Mouse (Mus musculus) midbrain, embryonic 10.5 days (tissue): ENCODE measurements around the gene Sirt2. TPM values are rescaled to one million over a fixed set of nuclear protein-coding genes. Genes with fewer than 3 reads are reported as not detected.
A peak's percentile ranks its signal among the peaks of the same experiment; 100 is the strongest.

Source experiments
- DNase-seq: peaks from one replicate; pipeline ENCODE4 v3.0.0-alpha.2; 2017; ENCODE audit warnings: low spot score
- H3K27ac ChIP-seq: fragments of 300-500 bp; sonication (generic); replicated peaks from 2 replicates; pipeline ENCODE4 v1.5.1; 2016; ENCODE audit warnings: mild to moderate bottlenecking
- H3K27me3 ChIP-seq: fragments of 300-500 bp; sonication (generic); 2 replicates; pipeline ENCODE4 v1.6.1; 2016; ENCODE audit warnings: low read depth, mild to moderate bottlenecking; ENCODE audit not compliant: poor library complexity, severe bottlenecking
- H3K36me3 ChIP-seq: fragments of 300-500 bp; sonication (generic); 2 replicates; pipeline ENCODE4 v1.6.1; 2016; ENCODE audit warnings: mild to moderate bottlenecking, moderate library complexity
- H3K4me1 ChIP-seq: fragments of 300-500 bp; sonication (generic); 2 replicates; pipeline ENCODE4 v1.6.1; 2016
- H3K4me3 ChIP-seq: fragments of 300-500 bp; sonication (generic); 2 replicates; pipeline ENCODE4 v1.5.1; 2016; ENCODE audit warnings: mild to moderate bottlenecking, moderate library complexity
- H3K9me3 ChIP-seq: fragments of 300-500 bp; sonication (generic); replicated peaks from 2 replicates; pipeline ENCODE4 v1.6.1; 2016; ENCODE audit warnings: mild to moderate bottlenecking
- WGBS: fragments of 180-500 bp; shearing (Covaris S2); methylation state at CpG from one replicate; pipeline ENCODE4 v1.1.7; 2016; 5-methylcytosine and 5-hydroxymethylcytosine counted together
- polyA plus RNA-seq: library from polyadenylated mRNA; unstranded; fragments of >200 nt; fragmentation: Nextera tagmentation; extraction: Ambion mirVana; gene quantifications from 2 replicates; pipeline ENCODE4 v1.2.1, GENCODE M21; 2016

The Sirt2 gene
- polyA plus RNA-seq, 1 experiment from 2014 or later = 62.7 TPM

DNA sequence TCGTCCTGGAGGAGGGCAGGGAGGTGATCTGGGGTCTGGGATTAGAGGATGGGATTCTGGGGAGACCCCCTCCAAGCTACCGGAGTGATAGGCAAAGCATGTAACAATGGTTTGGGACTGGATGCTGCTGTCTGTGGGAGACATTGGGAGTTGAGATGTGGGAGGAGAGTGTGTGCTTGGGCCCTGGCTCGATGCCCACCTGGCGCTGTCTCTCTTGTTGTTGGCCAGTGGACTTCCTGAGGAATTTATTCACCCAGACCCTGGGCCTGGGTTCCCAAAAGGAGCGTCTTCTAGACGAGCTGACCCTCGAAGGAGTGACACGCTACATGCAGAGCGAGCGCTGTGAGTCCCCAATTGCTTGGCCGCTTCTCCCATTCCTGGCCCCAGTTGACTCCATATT, 5.3 kb downstream of the Sirt2 start:
- H3K27me3 ChIP-seq = no peaks in the 10 kb centered on the region
- H3K4me3 ChIP-seq = no peak overlapping the region
- no peak overlapping the region for H3K27ac ChIP-seq
- peaks cover 28% of the 10 kb centered on the region for H3K4me1 ChIP-seq
- peaks cover 27% of the 10 kb centered on the region for H3K36me3 ChIP-seq
- H3K9me3 ChIP-seq = no peaks in the 10 kb centered on the region
- 92% methylated on average over 11 of the region's 11 CpGs for WGBS
- no peak for DNase-seq

DNA sequence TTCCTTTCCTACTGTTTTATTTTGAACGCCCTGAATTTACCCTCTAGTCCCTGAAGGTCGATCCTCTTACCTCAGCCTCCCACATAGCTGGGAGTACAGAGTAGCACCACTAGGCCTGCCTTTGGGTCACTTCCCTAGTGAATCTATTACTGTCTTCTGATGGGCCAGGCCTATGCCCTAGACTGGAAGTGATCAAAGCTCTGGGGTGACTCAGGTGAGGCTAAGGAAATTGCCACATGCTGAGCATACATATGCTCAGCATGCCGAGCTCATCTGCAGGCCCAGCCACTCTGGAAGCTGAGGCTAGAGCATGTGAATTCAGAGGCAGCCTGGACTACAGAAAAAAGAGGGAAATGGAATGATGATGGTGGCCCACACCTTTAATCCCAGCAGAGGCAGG, 6.6 kb downstream of the Sirt2 start:
- no peak for DNase-seq
- Histone ChIP-seq H3K9me3 (no peaks in the 10 kb centered on the region), H3K4me3 (no peak overlapping the region), H3K27me3 (no peaks in the 10 kb centered on the region), H3K27ac (no peak overlapping the region), H3K4me1 (peaks cover 17% of the 10 kb centered on the region), H3K36me3 (peaks cover 31% of the 10 kb centered on the region)
- WGBS = 82% methylated on average over 3 of the region's 3 CpGs

DNA sequence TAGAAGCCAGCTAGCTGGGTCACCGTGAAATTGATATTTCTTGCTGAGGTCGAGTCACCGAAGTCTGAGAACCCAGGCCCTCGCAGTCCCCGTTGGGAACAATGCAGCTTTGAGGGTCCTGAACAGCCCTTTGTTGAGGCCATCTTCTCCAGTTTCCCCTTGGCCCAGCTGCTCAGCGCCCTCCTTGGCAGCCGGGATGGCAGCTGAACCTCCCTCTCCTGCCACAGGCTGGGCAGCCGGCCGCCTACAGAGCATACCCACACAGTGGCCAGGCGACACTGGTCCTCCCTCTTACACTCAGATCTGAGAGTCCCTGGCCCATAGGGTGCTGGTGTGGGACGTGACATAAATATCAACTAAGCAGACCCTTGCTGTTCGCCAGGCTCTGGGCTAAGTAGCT, 7.6 kb downstream of the Sirt2 start:
- H3K36me3 ChIP-seq = peaks cover 31% of the 10 kb centered on the region
- no peak overlapping the region for H3K4me3 ChIP-seq
- H3K27ac ChIP-seq = peak overlapping the region; percentile 52; the same call in 1 of the 2 replicates
- 81% methylated on average over 12 of the region's 12 CpGs for WGBS
- peaks cover 11% of the 10 kb centered on the region for H3K4me1 ChIP-seq
- DNase-seq = no peak
- H3K9me3 ChIP-seq = no peaks in the 10 kb centered on the region
- no peaks in the 10 kb centered on the region for H3K27me3 ChIP-seq

DNA sequence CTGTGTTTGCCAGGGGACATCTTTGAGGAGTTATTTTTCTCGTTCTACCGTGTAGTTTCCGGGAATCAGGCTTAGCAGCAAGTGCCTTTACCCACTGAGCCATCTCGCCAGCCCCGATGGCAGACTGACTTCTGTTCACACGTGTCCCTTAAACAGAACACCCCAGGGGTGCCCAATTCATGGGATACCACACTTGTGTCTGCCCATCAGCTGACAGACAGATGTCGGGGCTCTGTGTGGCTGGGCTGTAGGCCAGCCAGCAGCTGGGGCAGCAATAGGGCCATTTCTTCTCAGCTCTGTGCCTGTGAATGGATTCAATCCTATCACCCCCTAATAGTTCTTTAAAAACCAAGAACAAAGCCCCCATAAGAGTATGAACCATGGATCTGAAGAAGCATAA, 8.6 kb downstream of the Sirt2 start:
- no peaks in the 10 kb centered on the region for H3K27me3 ChIP-seq
- WGBS = 93% methylated on average over 7 of the region's 7 CpGs
- no peaks in the 10 kb centered on the region for H3K9me3 ChIP-seq
- no peak for DNase-seq
- peaks cover 9% of the 10 kb centered on the region for H3K4me1 ChIP-seq
- peaks cover 31% of the 10 kb centered on the region for H3K36me3 ChIP-seq
- no peak overlapping the region for H3K27ac ChIP-seq
- H3K4me3 ChIP-seq = no peak overlapping the region

DNA sequence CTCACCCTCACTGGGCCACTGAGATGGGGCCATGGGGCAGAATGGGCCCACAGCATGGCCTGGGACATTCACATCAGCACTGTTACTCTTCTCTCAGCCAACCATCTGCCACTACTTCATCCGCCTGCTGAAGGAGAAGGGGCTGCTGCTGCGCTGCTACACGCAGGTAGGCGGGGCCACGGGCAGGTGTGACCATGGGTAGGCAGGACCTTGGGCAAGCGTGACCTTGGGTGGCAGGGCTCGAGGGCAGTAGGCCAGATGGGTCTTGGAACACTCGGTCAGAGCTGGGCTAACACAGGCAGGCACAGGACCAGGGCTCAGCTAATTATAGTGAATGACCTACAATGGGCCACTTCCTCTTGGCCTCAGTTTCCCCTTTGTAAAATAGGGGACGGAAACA, 12.3 kb downstream of the Sirt2 start:
- Histone ChIP-seq H3K36me3 (peaks cover 26% of the 10 kb centered on the region), H3K4me1 (peaks cover 19% of the 10 kb centered on the region), H3K27ac (no peak overlapping the region), H3K9me3 (no peaks in the 10 kb centered on the region), H3K4me3 (no peak overlapping the region), H3K27me3 (no peaks in the 10 kb centered on the region)
- no peak for DNase-seq
- WGBS = 84% methylated on average over 9 of the region's 9 CpGs

DNA sequence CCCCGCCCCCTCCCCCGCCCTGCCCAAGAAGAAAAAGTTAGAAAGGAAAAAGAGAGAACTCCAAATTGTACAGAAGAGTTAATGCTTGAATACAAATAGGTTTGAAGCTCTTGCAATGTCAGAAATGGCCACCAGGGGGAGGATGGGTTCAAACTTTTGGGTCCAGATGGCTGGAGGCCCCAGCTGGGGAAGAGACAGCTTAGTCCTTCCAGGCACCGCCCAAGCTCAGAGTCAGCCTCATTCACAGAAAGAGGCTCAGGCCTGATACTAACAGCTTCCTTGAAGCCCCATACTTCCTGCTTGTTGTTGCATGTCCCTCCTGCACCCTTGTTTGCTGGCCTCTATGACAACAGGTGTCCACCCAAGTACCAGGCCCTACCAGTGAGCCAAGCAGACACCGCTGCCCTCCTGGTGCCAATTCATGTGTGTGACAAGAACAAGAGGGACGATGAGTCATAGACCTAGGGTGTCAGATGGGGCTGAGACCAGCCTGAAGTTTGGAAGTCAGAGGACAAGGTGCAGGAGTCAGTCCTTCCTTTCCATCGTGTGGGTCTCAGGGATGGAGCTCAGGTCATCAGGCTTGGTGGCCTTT, 13.6 kb downstream of the Sirt2 start:
- no peaks in the 10 kb centered on the region for H3K9me3 ChIP-seq
- DNase-seq = peak; percentile 84
- WGBS = 48% methylated on average over 6 of the region's 6 CpGs
- no peak overlapping the region for H3K4me3 ChIP-seq
- peak overlapping the region; percentile 66 for H3K27ac ChIP-seq
- no peaks in the 10 kb centered on the region for H3K27me3 ChIP-seq
- H3K36me3 ChIP-seq = peaks cover 22% of the 10 kb centered on the region
- peaks cover 22% of the 10 kb centered on the region for H3K4me1 ChIP-seq

DNA sequence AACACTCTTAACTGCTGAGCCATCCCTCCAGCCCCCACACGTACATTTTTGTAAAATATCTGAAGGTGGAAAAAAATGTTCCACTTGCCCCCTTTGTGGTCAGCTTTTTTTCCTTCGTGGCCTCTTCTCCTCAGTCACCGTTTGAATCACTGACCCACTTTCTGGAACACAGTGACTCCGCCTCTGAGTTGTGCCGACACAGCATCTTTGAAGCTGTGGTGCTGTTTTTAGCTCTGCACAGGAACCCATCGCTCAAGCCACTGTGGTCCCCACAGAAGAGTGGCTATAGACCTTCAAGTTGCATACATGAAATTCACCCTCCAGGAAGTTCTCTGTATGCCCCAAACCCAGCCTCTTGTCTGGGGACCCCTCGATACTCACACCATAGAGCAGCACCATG, 14.3 kb downstream of the Sirt2 start:
- Histone ChIP-seq H3K27ac (peak overlapping the region; percentile 66; the same call in 1 of the 2 replicates), H3K27me3 (no peaks in the 10 kb centered on the region), H3K4me3 (no peak overlapping the region), H3K4me1 (peaks cover 22% of the 10 kb centered on the region), H3K36me3 (peaks cover 28% of the 10 kb centered on the region), H3K9me3 (no peaks in the 10 kb centered on the region)
- WGBS = 87% methylated on average over 7 of the region's 7 CpGs
- DNase-seq = no peak

DNA sequence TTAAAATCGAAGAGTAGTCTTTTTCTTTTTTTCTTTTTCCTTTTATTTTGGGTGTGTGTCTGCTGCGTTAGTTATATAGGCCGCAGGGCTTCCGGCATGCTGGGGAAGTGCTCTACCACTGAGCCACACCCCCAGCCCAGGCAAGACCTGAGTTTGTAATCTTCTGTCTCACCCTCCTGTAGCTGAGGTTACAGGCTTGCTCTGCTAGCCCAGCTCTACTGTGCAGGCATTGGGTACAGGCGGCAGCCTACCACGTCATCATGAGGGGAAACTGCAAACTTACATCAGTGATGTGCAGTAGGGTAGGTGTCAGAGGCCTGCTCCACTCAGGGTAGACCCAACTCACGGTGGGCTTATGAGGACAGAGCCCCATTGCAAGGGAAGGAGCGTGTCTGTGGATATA, 14.7 kb downstream of the Sirt2 start:
- 92% methylated on average over 8 of the region's 8 CpGs for WGBS
- no peak for DNase-seq
- no peaks in the 10 kb centered on the region for H3K9me3 ChIP-seq

DNA sequence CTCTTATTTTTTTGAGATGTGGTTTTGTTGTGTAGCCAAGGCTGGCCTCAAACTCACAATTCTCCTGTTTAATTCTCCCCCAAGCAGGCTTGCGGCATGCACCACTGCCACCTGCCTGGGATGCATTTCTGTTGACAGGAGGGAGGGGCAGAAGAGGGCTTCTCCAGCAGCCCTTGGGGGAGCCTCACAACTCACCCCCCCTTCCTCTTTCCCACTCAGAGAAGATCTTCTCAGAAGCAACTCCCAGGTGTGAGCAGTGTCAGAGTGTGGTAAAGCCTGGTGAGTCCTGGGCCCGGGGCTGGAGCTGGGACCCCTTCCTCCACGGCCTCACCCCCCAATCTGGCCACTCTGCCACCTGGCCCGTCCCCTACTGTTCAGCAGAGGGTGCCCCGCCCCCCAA, 18.6 kb downstream of the Sirt2 start:
- peaks cover 33% of the 10 kb centered on the region for H3K36me3 ChIP-seq
- no peaks in the 10 kb centered on the region for H3K9me3 ChIP-seq
- WGBS = 79% methylated on average over 5 of the region's 5 CpGs
- H3K4me3 ChIP-seq = no peak overlapping the region
- DNase-seq = no peak
- no peak overlapping the region for H3K27ac ChIP-seq
- H3K27me3 ChIP-seq = no peaks in the 10 kb centered on the region
- peaks cover 22% of the 10 kb centered on the region for H3K4me1 ChIP-seq

More for the DNA sequence above, 14.7 kb downstream of the Sirt2 start:
- peaks cover 32% of the 10 kb centered on the region for H3K36me3 ChIP-seq
- peaks cover 22% of the 10 kb centered on the region for H3K4me1 ChIP-seq
- H3K4me3 ChIP-seq = no peak overlapping the region
- H3K27me3 ChIP-seq = no peaks in the 10 kb centered on the region
- H3K27ac ChIP-seq = 0 out of 2 replicates have a peak overlapping the region, but pooled peaks have one; percentile 13

DNA sequence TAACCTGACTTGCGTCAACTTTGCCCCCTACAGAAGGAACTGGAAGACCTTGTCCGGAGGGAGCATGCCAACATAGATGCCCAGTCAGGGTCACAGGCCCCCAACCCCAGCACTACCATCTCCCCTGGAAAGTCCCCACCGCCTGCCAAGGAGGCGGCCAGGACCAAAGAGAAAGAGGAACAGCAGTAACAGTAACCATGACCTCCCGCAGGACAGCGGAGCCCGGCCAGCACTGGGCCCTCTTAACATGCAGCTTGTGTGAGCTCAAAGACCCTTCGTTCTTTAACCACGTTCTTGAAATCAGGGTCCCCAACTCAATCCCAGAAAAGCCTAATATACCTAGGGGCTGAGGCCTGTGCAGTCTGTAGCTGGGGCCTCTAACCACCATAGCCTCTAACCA, 21.3 kb downstream of the Sirt2 start:
- no peak overlapping the region for H3K4me3 ChIP-seq
- DNase-seq = no peak
- WGBS = 93% methylated on average over 9 of the region's 9 CpGs
- H3K27ac ChIP-seq = no peak overlapping the region
- H3K36me3 ChIP-seq = peaks cover 29% of the 10 kb centered on the region
- H3K27me3 ChIP-seq = no peaks in the 10 kb centered on the region
- no peaks in the 10 kb centered on the region for H3K9me3 ChIP-seq
- H3K4me1 ChIP-seq = peaks cover 21% of the 10 kb centered on the region

DNA sequence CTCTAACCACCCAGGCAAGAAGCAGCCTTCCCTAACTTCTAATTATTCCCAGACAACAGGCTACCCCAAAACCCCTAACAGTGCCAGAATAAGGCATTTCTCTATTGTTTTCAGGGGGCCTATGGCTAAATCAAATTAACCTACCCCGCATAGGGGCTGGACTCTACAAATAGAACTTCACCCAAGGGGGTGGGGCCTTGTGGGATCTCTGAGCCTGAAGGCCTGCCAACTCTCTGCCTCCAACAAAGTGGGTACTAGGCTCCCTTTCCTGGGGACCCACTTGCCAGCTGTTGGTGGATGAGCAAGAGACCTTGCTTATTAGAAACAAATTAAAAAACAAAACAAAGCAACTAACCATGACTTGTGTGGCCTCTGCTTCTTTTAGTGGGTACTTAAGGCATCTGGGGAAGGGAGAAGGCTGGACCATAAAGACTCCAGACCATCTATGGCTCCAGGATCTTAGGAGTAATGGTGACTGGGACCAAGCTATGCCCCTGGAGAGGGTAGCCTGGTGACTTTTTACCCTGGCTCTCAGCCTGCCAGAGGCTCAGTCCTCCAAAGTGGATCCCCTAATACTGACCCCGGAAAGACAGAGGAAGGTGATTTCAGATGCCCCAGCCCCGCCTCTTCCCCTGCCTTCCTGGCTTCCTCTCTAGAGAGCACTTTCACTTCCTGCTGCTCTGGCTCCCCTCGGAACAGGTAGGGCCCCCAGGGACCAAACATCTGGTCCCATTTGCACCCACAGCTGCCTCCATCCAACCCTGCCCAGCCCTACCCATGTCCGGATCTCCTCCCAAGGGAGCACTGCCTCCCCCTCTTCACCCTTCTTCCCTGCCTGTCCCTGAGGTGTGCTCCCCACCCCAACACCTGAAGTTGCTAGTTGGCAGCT, 22.0 kb downstream of the Sirt2 start, which contains the start of gene Rinl:
TSS of gene Rinl (plus strand) at position 663 of the 889 bp plus-strand sequence.
- H3K27me3 ChIP-seq = no peaks in the 10 kb centered on the region
- H3K36me3 ChIP-seq = peaks cover 24% of the 10 kb centered on the region
- peaks cover 19% of the 10 kb centered on the region for H3K4me1 ChIP-seq
- no peak for DNase-seq
- H3K27ac ChIP-seq = no peak within 1 kb of the TSS
- H3K9me3 ChIP-seq = no peaks in the 10 kb centered on the region
- H3K4me3 ChIP-seq = no peak within 1 kb of the TSS
- 79% methylated on average over 5 of the region's 5 CpGs for WGBS

DNA sequence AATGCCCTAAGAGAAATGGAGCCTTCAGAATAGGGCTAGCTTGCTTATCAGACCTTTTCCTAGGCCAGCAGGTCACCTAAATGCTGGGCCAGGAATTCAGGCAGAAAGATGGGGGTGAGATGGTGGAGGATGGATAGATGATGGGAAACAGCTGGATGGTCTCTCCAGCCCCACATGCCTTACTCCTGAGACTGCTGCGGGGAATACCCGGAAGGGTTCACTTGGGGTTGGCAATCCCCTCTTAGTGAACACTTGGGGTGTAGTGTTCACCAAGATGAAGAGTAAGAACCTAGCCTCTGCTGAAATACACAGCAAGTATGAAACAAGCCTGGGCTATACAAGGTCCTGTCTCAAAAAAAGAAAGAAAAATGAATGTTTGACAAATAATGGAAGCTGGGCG, 22.7 kb downstream of the Sirt2 start:
- 83% methylated on average over 3 of the region's 3 CpGs for WGBS
- Histone ChIP-seq H3K4me3 (no peak overlapping the region), H3K9me3 (no peaks in the 10 kb centered on the region), H3K4me1 (peaks cover 13% of the 10 kb centered on the region), H3K36me3 (peaks cover 24% of the 10 kb centered on the region), H3K27ac (no peak overlapping the region), H3K27me3 (no peaks in the 10 kb centered on the region)
- DNase-seq = no peak
